Mouse (Mus musculus) thymus, adult 2 months (tissue): Measurements from ENCODE around the gene Macrod2. TPM values are rescaled to one million over a fixed set of nuclear protein-coding genes. Genes with fewer than 3 reads are reported as not detected.

ENCODE experiments used
- DNase-seq: peaks from one replicate; pipeline ENCODE4 v3.0.0; 2021
- H3K27ac ChIP-seq: fragments of 200-500 bp; 2 replicates; pipeline ENCODE4 v1.5.1; 2012; ENCODE audit warnings: low read length, control low read depth; ENCODE audit not compliant: control insufficient read depth, insufficient read depth
- H3K27me3 ChIP-seq: fragments of 200-500 bp; 2 replicates; pipeline ENCODE4 v1.6.1; 2012; ENCODE audit warnings: mild to moderate bottlenecking, low read length, moderate library complexity, mixed read lengths; ENCODE audit not compliant: control insufficient read depth, insufficient read depth
- H3K36me3 ChIP-seq: fragments of 200-500 bp; 2 replicates; pipeline ENCODE4 v1.6.1; 2012; ENCODE audit warnings: mild to moderate bottlenecking, low read length, moderate library complexity; ENCODE audit not compliant: control insufficient read depth, insufficient read depth
- H3K4me1 ChIP-seq: fragments of 200-500 bp; replicated peaks from 2 replicates; pipeline ENCODE4 v1.6.1; 2012; ENCODE audit warnings: low read length; ENCODE audit not compliant: control insufficient read depth, insufficient read depth
- H3K4me3 ChIP-seq: fragments of 200-500 bp; 2 replicates; pipeline ENCODE4 v1.5.1; 2012; ENCODE audit warnings: mild to moderate bottlenecking, low read length, control low read depth, moderate library complexity; ENCODE audit not compliant: control insufficient read depth, insufficient read depth
- CTCF ChIP-seq: fragments of 200-500 bp; IDR thresholded peaks from 2 replicates; pipeline ENCODE4 v1.5.1; 2012; ENCODE audit warnings: mild to moderate bottlenecking, control low read depth, low read length, moderate library complexity, borderline replicate concordance; ENCODE audit not compliant: control insufficient read depth, poor library complexity, insufficient read depth; ENCODE audit errors: extremely low read depth
- POLR2A ChIP-seq: fragments of 200-500 bp; IDR thresholded peaks from 2 replicates; pipeline ENCODE4 v1.6.1; 2012; ENCODE audit warnings: mild to moderate bottlenecking, low read length, control low read depth, moderate library complexity; ENCODE audit not compliant: control insufficient read depth, poor library complexity, insufficient read depth; ENCODE audit errors: extremely low read depth
- WGBS: fragments of 180-500 bp; shearing (Covaris S2); methylation state at CpG from one replicate; pipeline ENCODE4 v1.1.7; 2018; 5-methylcytosine and 5-hydroxymethylcytosine counted together
- polyA plus RNA-seq: library from polyadenylated mRNA; depleted of rRNA; stranded (reverse); fragments of >200 nt; gene quantifications from 2 replicates; pipeline ENCODE4 v1.2.3, GENCODE M21; 2012

Macrod2 gene
- polyA plus RNA-seq, 1 experiment, result 2.3 TPM

DNA sequence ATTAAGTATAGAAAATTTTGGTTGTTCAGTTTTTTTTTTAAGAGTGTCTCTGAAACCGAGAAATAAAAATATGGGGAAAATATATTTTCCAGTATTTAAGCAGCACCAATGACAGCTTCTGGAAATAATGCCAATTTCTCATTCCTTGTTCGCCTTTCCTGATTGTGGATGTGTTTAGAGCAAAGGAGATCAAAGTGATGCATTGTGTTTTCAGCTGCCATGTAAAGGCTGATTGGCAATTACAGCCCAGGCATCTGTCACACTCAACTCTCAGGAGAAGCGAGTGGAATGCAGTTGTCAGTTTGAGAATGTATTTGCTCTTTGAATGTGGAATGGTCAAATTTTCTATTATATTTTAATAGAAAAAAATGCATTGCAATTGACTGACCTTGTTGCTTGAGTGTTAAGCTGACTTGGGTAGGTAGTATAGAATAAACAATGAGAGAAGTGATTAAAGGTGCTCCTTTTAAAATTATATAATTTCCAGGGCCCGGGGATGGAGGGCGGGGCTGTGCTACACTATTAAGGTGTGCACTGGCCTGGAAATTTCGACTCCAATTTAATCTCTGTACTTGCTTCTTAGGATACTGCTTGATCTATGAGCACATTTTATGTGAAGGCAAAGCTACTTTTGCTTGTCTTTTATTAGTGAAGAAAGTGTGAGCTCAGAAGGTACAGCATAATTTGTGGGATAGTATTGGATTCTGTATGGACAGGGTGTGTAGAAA, 629.4 kb downstream of the Macrod2 start:
- 87% methylated on average over 6 of the region's 6 CpGs for WGBS
- DNase-seq, result no peak
- Histone ChIP-seq H3K36me3 (no peaks in the 10 kb centered on the region), H3K4me3 (no peak overlapping the region), H3K4me1 (no peaks in the 10 kb centered on the region), H3K27ac (no peak overlapping the region), H3K27me3 (no peaks in the 10 kb centered on the region)
- TF ChIP-seq CTCF (no peak), POLR2A (no peak)

DNA sequence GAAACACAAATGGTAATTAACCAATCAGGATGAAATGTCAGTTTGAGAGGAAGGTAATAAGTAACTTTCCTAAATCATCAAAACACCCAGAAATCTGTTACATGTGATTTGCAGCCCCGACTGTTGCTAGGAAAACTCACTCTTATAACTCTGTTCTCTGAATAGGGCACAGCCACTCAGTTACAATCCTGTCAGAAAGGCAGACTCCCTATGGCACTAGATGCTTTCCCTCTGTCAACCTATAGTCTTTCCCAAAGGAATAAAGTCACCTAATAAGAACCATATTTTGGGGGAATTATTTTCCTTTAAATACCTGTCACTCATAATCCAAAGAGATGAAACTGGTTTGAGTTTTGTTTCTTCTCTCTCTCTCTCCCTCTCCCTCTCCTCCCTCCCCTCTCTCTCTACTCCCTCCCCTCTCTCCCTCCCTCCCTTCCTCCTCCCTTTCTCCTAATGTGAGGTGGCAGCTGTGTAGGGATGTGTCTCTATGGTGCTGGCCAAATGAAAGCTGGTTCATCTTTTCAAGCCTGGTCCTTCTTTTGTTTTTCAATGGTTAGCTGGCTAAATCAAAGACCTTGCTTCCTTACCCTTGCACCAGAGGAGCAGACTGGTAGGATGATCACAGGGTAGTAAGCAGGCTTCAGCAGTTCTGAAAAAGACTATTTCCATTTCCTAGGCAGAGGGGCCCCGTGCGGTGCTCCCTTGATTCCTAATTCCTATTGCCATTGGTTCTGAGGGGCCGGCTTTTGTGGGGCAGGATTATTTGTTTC, 661.8 kb downstream of the Macrod2 start:
- no peak overlapping the region for H3K27ac ChIP-seq
- TF ChIP-seq CTCF, result no peak
- TF ChIP-seq POLR2A, result no peak
- H3K4me1 ChIP-seq, result no peaks in the 10 kb centered on the region
- WGBS, result 76% methylated on average over 4 of the region's 4 CpGs
- DNase-seq, result no peak
- no peaks in the 10 kb centered on the region for H3K27me3 ChIP-seq
- H3K4me3 ChIP-seq, result no peak overlapping the region
- no peaks in the 10 kb centered on the region for H3K36me3 ChIP-seq

DNA sequence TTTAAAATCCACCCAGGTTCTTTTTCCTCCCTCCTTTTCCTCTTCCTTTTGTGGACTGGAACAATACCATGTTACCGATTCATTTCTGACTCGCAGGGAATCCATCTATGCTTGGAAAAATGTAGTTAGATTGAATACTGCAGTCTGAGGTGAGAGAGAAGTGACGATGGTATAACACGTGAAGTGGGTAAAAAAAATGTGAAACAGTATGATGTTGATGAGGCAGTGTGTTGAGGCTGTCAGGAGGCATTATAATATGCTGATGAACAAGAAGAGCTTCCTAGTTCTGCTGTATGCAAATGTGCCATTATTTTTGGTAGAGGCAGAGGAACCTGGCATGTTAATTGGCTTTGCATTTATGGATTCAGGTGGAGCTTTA, 662.3 kb downstream of the Macrod2 start:
- Histone ChIP-seq H3K36me3 (no peaks in the 10 kb centered on the region), H3K27me3 (no peaks in the 10 kb centered on the region), H3K4me1 (no peaks in the 10 kb centered on the region), H3K4me3 (no peak overlapping the region), H3K27ac (no peak overlapping the region)
- no peak for DNase-seq
- WGBS, result 77% methylated on average over 4 of the region's 4 CpGs
- TF ChIP-seq CTCF (no peak), POLR2A (no peak)

DNA sequence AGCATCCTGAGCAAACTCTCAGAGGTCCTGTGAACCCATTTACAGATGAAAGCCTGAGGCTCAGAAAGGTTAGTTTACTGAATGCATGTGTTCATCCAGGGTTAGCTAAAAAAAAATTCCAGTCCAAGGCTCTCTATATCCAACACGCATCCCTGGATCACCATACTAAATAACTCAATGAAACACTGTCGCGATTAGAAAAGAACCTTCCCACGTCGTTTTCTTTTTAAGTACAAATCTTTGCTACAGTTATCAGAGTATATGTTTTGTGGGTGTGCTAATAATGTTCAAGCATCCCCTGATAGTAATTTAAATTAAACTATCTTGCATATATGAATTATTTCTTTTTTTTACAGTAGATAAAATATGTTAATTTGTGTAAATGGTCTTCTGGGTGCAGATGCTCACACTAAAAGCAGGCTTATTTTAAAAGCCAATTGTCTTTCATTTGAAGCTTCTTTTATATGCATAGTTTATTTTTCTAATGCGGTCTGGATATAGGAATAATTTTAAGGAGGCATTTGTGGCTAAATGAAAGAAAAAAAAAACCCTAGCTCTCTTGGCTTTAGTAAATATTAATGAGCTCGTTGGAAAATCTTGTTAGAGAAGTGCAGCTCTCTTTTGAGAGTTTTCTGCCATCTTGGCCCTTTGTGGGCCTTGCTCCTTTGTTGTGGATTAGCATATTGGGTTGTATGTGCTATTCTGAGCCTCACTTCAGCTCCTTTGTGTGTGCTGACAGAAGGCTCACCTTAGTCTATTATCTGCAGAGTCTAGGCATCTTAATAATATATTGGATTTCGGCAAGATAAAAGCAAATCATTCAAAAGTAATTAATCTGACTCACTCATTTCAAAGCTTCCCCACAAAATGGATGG, 679.1 kb downstream of the Macrod2 start:
- no peaks in the 10 kb centered on the region for H3K36me3 ChIP-seq
- H3K27ac ChIP-seq, result no peak overlapping the region
- no peak for TF ChIP-seq POLR2A
- no peak for TF ChIP-seq CTCF
- H3K27me3 ChIP-seq, result no peaks in the 10 kb centered on the region
- WGBS, result 92% methylated on average over 8 of the region's 8 CpGs
- H3K4me1 ChIP-seq, result no peaks in the 10 kb centered on the region
- no peak overlapping the region for H3K4me3 ChIP-seq
- no peak for DNase-seq

DNA sequence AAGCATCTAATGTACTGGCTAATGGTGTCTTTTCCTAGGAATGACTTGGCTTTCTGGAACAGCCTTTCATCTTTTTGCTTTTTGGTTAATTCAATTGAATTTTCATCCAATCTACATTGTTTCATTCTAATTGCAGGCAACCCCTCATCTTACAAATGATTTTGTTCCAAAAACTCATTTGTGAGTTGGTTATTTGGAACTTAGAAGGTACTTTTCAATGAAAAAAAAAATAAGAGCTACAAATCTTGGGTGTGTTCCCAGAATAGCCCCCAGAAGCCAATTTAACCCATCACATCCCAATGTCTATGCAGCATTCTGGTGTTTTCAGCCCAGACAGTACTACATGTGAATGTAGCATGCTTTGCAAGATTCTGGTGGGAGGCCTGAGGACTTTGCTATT, 683.1 kb downstream of the Macrod2 start:
- TF ChIP-seq CTCF (no peak), POLR2A (no peak)
- Histone ChIP-seq H3K4me1 (no peaks in the 10 kb centered on the region), H3K4me3 (no peak overlapping the region), H3K36me3 (no peaks in the 10 kb centered on the region), H3K27ac (no peak overlapping the region), H3K27me3 (no peaks in the 10 kb centered on the region)
- no peak for DNase-seq

DNA sequence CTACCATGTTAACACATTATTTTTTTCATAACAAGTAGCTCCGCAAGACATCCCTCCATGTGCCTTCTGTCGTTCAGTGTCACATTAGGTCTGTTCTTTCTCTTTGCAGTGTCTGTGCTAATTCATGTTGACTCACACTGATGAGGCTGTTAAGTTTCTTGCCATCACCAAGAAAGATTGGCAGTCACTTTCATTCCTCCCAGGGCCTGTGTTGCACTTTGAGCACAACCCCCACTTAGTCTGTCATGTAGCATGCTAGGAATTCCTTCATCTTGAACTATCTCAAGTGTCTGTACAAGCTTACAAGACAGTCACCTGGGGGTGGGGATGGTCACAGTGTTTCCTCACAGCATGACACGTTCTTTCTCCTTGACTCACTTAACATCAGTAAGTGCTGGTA, 696.2 kb downstream of the Macrod2 start:
- H3K27ac ChIP-seq, result no peak overlapping the region
- H3K4me3 ChIP-seq, result no peak overlapping the region
- WGBS, result 91% methylated on average over 3 of the region's 3 CpGs
- H3K4me1 ChIP-seq, result no peaks in the 10 kb centered on the region
- TF ChIP-seq CTCF (no peak), POLR2A (no peak)
- H3K27me3 ChIP-seq, result no peaks in the 10 kb centered on the region
- DNase-seq, result no peak
- H3K36me3 ChIP-seq, result no peaks in the 10 kb centered on the region
